Mouse (Mus musculus): Measurements from ENCODE around the gene Zp2.

The Zp2 gene

DNA sequence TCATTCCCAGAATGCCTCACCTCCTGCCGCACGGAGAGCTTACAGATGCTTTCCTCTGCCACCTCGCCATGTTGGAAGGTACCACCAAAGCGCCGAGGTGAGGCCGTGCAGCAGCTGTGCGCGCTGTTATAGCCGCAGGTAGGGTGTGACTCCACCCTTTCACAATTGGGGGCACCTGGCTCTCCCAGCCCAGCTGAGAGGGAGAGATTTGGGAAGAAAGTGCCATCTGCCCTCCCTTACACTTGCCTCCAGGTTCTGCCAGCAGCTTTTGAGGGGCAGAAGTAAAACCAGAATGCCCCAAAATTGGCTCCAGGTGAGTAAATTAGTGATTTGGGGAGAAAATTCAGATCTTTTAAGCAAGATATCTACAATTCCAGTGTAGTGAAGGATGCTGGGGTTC is at the start of gene Zp2:
Gene Zp2 (minus strand): TSS at position 101 of the 400 bp plus-strand sequence.
- DNase-seq (ENCODE audit: low read depth, low spot score): no peak

- no peak for DNase-seq (ENCODE audit: low read depth, low spot score)
Measured at GRCm38 (mm10) chr7:120192816-120193215, 47.7 kb upstream of the Zp2 start.

DNA sequence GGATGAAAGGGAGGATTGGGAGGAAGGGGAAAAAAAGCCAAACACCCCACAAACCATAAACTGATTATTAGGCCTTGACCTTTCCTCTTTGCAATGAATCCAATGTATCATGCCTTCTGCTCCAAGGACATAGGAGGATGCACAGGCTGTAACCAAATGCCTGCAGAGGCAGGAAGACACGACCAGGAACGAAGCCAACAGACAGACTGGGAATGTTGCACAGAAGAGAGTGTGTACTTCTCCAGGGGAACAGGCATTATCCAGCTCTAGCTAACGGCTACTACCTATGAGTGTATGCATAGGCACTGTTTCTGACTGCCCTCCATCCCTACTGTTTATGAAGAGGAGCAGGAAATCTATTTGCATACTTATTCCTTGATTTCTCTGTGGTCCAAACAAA is 47.1 kb upstream of the Zp2 start:
- DNase-seq (ENCODE audit: low read depth, low spot score): no peak

DNA sequence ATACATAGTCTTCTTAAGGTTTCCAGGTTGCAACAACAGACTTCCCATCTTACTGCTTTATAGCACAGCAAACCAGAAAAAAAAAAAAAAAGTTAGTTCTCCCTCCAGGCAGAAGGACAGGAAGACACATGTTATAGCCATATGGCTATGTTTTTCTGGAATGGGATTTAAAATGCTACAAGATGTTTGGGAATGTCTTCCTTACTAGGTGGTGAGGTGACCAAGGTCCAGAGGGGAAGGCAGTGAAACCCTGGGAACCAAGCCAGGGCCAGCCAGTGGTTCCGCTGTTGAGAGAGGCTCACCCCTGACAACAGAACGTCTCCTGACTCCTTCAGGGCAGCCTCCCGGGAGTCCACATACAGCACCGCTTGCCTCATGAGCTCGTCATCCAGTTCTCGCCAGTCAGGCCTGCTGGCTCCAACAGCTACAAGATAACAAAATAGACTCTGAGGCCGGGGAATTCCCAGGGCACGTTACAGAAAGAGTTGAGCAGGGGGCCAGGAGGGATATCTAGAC is 45.1 kb upstream of the Zp2 start:
- no peak for DNase-seq (ENCODE audit: low read depth, low spot score)

- no peak for DNase-seq (ENCODE audit: low read depth, low spot score)
Measured at GRCm38 (mm10) chr7:120189369-120190149, 44.5 kb upstream of the Zp2 start.

GRCm38 (mm10) chr7:120188946-120189345 is 43.9 kb upstream of the Zp2 start:
- no peak for DNase-seq (ENCODE audit: low read depth, low spot score)

GRCm38 (mm10) chr7:120182891-120183290 is 37.8 kb upstream of the Zp2 start:
- DNase-seq (ENCODE audit: low read depth, low spot score): no peak

DNA sequence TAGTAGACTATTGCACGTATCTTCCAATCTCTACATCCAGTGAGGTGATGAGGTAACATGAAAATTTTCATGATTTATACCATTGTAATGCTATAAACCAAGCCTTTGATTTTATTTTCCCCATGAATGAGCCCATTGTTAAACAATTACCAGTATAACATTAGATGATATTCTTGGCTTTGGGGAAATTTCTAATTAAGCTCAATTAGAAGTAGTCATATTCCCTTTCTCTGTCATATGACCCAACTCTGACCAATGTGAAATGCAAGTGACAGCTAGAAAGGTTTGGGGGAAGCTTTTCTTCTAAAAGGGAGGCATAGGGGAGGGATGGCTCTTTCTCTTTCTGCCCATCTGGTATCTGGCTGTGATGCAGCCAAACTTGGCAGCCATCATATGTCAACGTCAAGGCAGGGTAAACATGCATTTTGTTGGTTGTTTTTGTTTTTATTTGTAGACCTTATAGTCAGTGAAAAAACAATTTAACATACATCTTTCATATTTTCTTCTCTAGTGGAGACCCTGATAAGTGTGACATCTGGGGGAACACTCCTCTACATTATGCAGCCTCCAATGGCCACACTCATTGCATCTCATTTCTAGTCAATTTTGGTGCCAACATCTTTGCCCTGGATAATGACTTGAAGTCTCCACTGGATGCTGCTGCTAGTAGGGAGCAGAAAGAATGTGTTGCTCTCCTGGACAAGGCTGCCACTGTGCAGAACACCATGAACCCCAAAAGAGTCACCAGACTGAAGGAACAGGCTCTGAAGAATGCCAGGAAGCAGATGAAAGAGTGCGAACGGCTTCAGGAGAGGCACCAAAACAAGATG is 36.5 kb upstream of the Zp2 start:
- DNase-seq (ENCODE audit: low read depth, low spot score): no peak

DNA sequence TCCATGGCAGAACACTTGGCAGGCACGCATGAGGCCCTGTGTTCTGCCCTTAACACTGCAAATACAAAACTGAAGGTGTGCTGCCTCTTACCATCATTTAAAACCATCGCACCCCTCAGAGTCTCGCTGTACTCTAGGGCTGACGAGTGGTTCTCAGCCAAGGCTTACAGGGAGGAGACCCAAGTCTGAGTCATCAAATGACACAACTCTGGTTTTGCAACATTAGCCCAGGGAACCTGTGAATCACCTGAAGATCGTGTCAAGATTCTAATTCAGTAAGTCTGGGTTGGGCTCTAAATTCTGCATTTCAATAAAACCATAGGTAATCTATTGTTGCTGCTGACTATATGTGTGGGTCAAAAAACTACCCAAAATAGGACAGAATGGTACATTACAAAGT is 35.5 kb upstream of the Zp2 start:
- DNase-seq (ENCODE audit: low read depth, low spot score): no peak

- DNase-seq (ENCODE audit: low read depth, low spot score): no peak
Measured at GRCm38 (mm10) chr7:120178935-120179334, 33.8 kb upstream of the Zp2 start.

DNA sequence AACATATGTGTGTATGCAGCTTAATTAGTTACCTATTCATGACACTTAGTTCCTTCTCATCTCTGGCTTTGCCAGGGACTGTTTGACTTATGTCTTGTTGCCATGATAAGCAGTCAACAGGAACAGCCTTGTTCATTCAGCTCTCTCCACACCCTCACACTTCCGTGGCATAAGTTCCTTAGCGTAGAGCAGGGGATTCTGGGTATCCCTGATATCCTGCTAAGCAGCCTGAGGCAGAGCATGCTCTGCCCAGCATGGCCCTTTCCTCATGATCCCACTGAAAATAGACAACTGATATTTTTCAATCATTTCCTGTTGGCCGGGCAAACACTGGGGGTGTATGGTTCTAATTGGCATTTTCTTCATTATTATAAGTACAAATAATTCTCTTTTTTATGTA is 32.5 kb upstream of the Zp2 start:
- no peak for DNase-seq (ENCODE audit: low read depth, low spot score)

GRCm38 (mm10) chr7:120174723-120175504 is 29.8 kb upstream of the Zp2 start:
- DNase-seq (ENCODE audit: low read depth, low spot score): no peak

DNA sequence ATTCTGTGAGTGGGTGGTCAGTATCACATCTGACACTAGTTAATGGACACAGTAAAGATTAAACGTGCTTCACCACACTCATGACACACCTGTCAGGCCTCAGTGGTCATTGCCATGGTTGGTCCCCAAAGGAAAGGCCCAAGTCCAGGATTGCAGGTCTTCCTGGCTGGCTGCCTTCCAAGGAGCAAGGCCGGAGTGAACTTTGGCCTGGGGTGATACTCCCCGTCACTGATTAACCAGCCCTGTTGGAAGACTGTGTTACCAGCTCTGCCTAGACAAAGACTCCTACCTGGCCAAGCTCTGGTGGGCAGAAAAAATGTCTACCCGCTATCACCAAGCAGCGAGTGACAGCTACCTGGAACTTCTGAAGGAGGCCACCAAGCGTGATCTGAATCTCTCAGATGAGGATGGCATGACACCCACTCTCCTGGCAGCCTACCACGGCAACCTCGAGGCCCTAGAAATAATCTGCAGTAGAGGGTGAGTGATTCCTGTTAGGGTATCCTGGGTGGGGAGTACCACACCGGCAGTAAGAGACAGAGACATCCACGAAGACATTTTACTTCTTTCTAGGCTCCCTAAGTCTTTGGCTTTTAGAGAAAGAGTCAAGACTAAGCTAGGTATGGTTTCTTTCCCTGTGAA is 28.6 kb upstream of the Zp2 start, which contains the start of gene Anks4b:
Gene Anks4b (plus strand): TSS at position 256 of the 642 bp plus-strand sequence.
- no peak for DNase-seq (ENCODE audit: low read depth, low spot score)

- no peak for DNase-seq (ENCODE audit: low read depth, low spot score)
Measured at GRCm38 (mm10) chr7:120172188-120172700, 27.2 kb upstream of the Zp2 start.

GRCm38 (mm10) chr7:120163581-120164251 is 18.6 kb upstream of the Zp2 start:
- DNase-seq (ENCODE audit: low read depth, low spot score): no peak

DNA sequence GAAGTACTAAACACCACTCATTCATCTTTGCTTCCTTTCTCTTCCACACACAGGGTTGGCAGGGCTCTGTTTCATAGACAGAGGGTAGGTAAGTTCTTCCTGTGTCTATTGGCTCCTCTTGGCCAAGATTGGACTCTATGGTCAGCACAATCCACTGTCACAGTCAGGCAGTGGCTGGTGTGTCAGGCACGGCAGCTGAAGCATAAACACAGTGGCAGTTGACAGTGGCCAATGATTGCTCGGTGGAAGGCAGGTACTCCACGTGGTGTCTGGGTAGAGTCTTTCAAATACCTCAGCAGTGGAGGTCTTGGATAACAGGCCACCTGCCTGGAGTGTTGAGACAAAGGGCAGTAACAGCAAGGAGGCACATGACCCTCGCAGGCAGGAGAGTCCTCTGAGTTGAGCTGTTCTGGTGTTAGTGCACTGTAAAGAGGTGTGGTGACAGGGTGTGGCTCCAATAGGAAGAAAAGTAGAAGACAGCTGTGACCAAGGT is 13.1 kb upstream of the Zp2 start:
- DNase-seq (ENCODE audit: low read depth, low spot score): no peak

DNA sequence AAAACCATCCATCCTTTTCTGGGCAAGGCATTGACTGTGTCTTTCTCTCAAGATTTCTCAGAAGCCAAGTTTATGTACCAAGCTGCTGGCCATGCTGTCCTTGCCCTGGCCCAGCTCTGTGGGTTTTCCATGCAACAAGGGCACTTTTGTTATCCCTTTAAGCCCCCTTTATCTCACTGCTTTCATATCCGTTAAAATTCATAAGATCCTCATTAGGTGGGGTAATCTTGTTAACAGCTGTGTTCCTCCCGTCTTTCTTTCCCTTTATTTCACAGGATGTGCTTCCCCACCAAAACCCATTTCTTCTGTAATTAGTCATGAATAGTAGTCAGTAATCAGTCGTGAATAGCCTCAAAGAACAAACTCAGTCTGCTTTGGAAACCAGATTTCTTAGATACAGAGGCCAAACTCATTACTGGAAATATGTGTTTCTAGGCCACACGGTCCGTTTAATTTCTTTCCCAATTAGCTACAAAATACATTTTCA is 12.5 kb upstream of the Zp2 start:
- DNase-seq (ENCODE audit: low read depth, low spot score): no peak

DNA sequence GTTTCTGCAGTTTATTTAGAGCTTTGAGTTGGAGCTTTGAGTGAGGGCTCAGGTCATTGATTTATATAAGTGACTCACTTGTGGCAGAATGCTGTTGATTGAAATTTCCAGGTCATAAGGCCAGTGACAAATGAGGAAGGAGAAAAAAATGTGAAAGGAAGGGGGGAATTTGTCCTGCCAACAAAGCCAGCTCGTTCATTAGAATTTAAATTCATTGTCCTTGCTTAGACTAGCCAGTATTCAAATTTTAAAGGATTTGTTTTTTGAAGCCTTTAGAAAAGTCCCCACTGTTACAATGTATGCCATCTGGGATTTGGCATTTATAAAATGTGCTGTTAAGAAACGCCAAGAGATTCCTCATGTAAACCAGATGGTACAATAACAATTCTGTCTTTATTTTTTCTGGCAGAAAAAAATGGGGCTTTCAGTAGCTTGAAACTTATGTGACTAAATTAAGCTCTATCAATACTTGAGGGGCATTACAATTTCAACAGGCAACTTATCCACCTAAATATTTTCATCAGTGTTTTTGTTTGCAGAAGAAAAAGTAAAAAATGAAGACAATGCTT is 11.8 kb upstream of the Zp2 start:
- no peak for DNase-seq (ENCODE audit: low read depth, low spot score)

DNA sequence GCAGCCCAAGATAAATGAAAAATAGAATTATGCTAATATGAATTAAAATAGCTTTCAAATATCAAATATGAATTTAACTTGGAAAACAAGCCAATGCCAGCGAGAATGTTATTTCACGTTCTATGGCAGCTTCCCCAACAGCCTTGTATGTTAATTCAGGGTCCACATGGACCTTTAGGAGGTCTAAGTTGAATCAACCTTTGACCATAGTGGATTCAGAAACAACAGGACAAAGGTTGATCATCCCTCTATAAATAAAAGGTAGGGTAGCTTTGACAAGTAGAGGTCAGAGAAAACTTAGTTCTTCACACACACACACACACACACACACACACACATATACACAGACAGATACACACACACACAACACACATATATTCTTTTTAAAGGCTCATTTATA is 5.8 kb upstream of the Zp2 start:
- no peak for DNase-seq (ENCODE audit: low read depth, low spot score)

GRCm38 (mm10) chr7:120150257-120150656 is 5.2 kb upstream of the Zp2 start:
- DNase-seq (ENCODE audit: low read depth, low spot score): peak; percentile 4
